Mouse (Mus musculus) C2C12 (cell line): ENCODE measurements around the gene Ap2m1. TPM values are rescaled to one million over a fixed set of nuclear protein-coding genes. Genes with fewer than 3 reads are reported as not detected.

Experiments
- H3K27me3 ChIP-seq: one replicate; pipeline ENCODE4 v1.6.1; 2011; ENCODE audit not compliant: control insufficient read depth, insufficient read depth, insufficient read length
- H3K36me3 ChIP-seq: one replicate; pipeline ENCODE4 v1.6.1; 2011; ENCODE audit not compliant: control insufficient read depth, insufficient read depth
- H3K4me3 ChIP-seq: one replicate; pipeline ENCODE4 v1.5.1; 2011; ENCODE audit warnings: mild to moderate bottlenecking, control low read depth; ENCODE audit not compliant: poor library complexity, insufficient read depth, severe bottlenecking
- H3K79me2 ChIP-seq: one replicate; pipeline ENCODE4 v1.6.1; 2011; ENCODE audit not compliant: control insufficient read depth, insufficient read depth
- H3K79me3 ChIP-seq: one replicate; pipeline ENCODE4 v1.6.1; 2011; ENCODE audit warnings: low read depth, control low read depth
- H3ac ChIP-seq: one replicate; pipeline ENCODE3; 2011; ENCODE audit warnings: low read depth; ENCODE audit not compliant: control insufficient read depth, insufficient read length
- CEBPB ChIP-seq: IDR thresholded peaks from one replicate; pipeline ENCODE4 v1.6.1; 2011; ENCODE audit warnings: low read depth, mild to moderate bottlenecking, control low read depth, moderate library complexity
- CTCF ChIP-seq: IDR thresholded peaks from one replicate; pipeline ENCODE4 v1.5.1; 2011; ENCODE audit not compliant: control insufficient read depth, insufficient read depth, insufficient read length
- FOSL1 ChIP-seq: IDR thresholded peaks from one replicate; pipeline ENCODE4 v1.8.0; 2011; ENCODE audit warnings: mild to moderate bottlenecking, low read length; ENCODE audit not compliant: poor library complexity, insufficient read depth, severe bottlenecking
- MAX ChIP-seq: IDR thresholded peaks from one replicate; pipeline ENCODE4 v1.6.1; 2011; ENCODE audit warnings: mild to moderate bottlenecking, control low read depth
- MYOD1 ChIP-seq: IDR thresholded peaks from one replicate; pipeline ENCODE4 v1.6.1; 2011; ENCODE audit warnings: low read depth; ENCODE audit not compliant: control insufficient read depth, insufficient read length
- MYOG ChIP-seq: IDR thresholded peaks from one replicate; pipeline ENCODE4 v1.6.1; 2011; ENCODE audit not compliant: control insufficient read depth, insufficient read length; ENCODE audit errors: extremely low read depth
- USF1 ChIP-seq: IDR thresholded peaks from one replicate; pipeline ENCODE4 v1.6.1; 2011; ENCODE audit warnings: low read depth, mild to moderate bottlenecking, control low read depth, moderate library complexity
- polyA plus RNA-seq: library from polyadenylated mRNA; unstranded; fragments of >200 nt; fragmentation: generic; extraction: Trizol; gene quantifications from one replicate; pipeline ENCODE4 v1.2.1, GENCODE M21; 2012; ENCODE audit warnings: missing spikeins

Gene Ap2m1
- polyA plus RNA-seq, 1 experiment = 556 TPM

- no peaks in the 10 kb centered on the region for H3K27me3 ChIP-seq
- peak overlapping the region; percentile 65 for H3ac ChIP-seq
- peaks cover 35% of the 10 kb centered on the region for H3K79me3 ChIP-seq
- peaks cover 48% of the 10 kb centered on the region for H3K79me2 ChIP-seq
- H3K4me3 ChIP-seq = peak overlapping the region; percentile 86
- TF ChIP-seq MAX (no peak), MYOG (no peak), MYOD1 (no peak), CEBPB (no peak), FOSL1 (no peak), CTCF (no peak), USF1 (no peak)
- peaks cover 56% of the 10 kb centered on the region for H3K36me3 ChIP-seq
Measured at GRCm38 (mm10) chr16:20536081-20536665, 895 bp downstream of the Ap2m1 start.

GRCm38 (mm10) chr16:20537071-20537471, 1.8 kb downstream of the Ap2m1 start:
- H3K4me3 ChIP-seq = peak overlapping the region; percentile 86
- TF ChIP-seq MAX = no peak
- no peak for TF ChIP-seq FOSL1
- TF ChIP-seq CEBPB = no peak
- TF ChIP-seq MYOD1 = no peak
- no peak for TF ChIP-seq USF1
- no peak for TF ChIP-seq MYOG
- TF ChIP-seq CTCF = no peak

GRCm38 (mm10) chr16:20537601-20538320, 2.5 kb downstream of the Ap2m1 start:
- H3K79me2 ChIP-seq = peaks cover 48% of the 10 kb centered on the region
- peaks cover 62% of the 10 kb centered on the region for H3K36me3 ChIP-seq

More at GRCm38 (mm10) chr16:20537071-20537471, 1.8 kb downstream of the Ap2m1 start:
- Histone ChIP-seq H3K27me3 (no peaks in the 10 kb centered on the region), H3K79me2 (peaks cover 48% of the 10 kb centered on the region), H3K36me3 (peaks cover 58% of the 10 kb centered on the region), H3ac (peak overlapping the region; percentile 73), H3K79me3 (peaks cover 37% of the 10 kb centered on the region)

GRCm38 (mm10) chr16:20539649-20540048, 4.4 kb downstream of the Ap2m1 start:
- no peak overlapping the region for H3K4me3 ChIP-seq
- H3K36me3 ChIP-seq = peaks cover 66% of the 10 kb centered on the region
- no peaks in the 10 kb centered on the region for H3K27me3 ChIP-seq
- no peak for TF ChIP-seq CEBPB
- TF ChIP-seq CTCF = no peak
- no peak for TF ChIP-seq MYOG
- no peak overlapping the region for H3ac ChIP-seq
- H3K79me3 ChIP-seq = peaks cover 39% of the 10 kb centered on the region
- H3K79me2 ChIP-seq = peaks cover 48% of the 10 kb centered on the region

More at GRCm38 (mm10) chr16:20537601-20538320, 2.5 kb downstream of the Ap2m1 start:
- no peaks in the 10 kb centered on the region for H3K27me3 ChIP-seq
- peak overlapping the region; percentile 77 for H3ac ChIP-seq
- H3K79me3 ChIP-seq = peaks cover 37% of the 10 kb centered on the region
- peak overlapping the region; percentile 86 for H3K4me3 ChIP-seq
- no peak for TF ChIP-seq MYOG
- no peak for TF ChIP-seq FOSL1
- TF ChIP-seq MYOD1 = no peak
- no peak for TF ChIP-seq CTCF
- no peak for TF ChIP-seq USF1
- no peak for TF ChIP-seq MAX
- no peak for TF ChIP-seq CEBPB

- TF ChIP-seq CTCF (no peak), MYOD1 (no peak), CEBPB (no peak), USF1 (no peak), MAX (no peak), MYOG (no peak), FOSL1 (no peak)
- Histone ChIP-seq H3K36me3 (peaks cover 73% of the 10 kb centered on the region), H3ac (no peak overlapping the region), H3K79me2 (peaks cover 47% of the 10 kb centered on the region), H3K4me3 (no peak overlapping the region), H3K27me3 (no peaks in the 10 kb centered on the region), H3K79me3 (peaks cover 39% of the 10 kb centered on the region)
Measured at GRCm38 (mm10) chr16:20540438-20540837, 5.2 kb downstream of the Ap2m1 start.

- peaks cover 53% of the 10 kb centered on the region for H3K36me3 ChIP-seq
Measured at GRCm38 (mm10) chr16:20545696-20546095, 10.4 kb downstream of the Ap2m1 start.

More at GRCm38 (mm10) chr16:20545696-20546095, 10.4 kb downstream of the Ap2m1 start:
- no peak overlapping the region for H3K4me3 ChIP-seq
- TF ChIP-seq MYOD1 = no peak
- no peak for TF ChIP-seq USF1
- no peak for TF ChIP-seq CTCF
- no peak for TF ChIP-seq MYOG
- no peak for TF ChIP-seq FOSL1
- no peak for TF ChIP-seq MAX
- no peak for TF ChIP-seq CEBPB
- peaks cover 15% of the 10 kb centered on the region for H3K79me2 ChIP-seq
- no peak overlapping the region for H3ac ChIP-seq
- H3K27me3 ChIP-seq = no peaks in the 10 kb centered on the region
- H3K79me3 ChIP-seq = peaks cover 14% of the 10 kb centered on the region
